Mouse (Mus musculus) stomach, postnatal 0 days (tissue): ENCODE results near the gene Ltc4s. TPM values are rescaled to one million over a fixed set of nuclear protein-coding genes. Genes with fewer than 3 reads are reported as not detected.

ENCODE experiments used
- ATAC-seq: fragments of 200-750 bp; cut with Nextera tagmentation; 2 replicates; pipeline ENCODE4 v1.8.0; 2017; ENCODE audit not compliant: low FRiP score, low TSS enrichment
- DNase-seq: peaks from one replicate; pipeline ENCODE4 v3.0.0-alpha.2; 2016; ENCODE audit warnings: low spot score
- H3K27ac ChIP-seq: fragments of 300-500 bp; sonication (generic); replicated peaks from 2 replicates; pipeline ENCODE4 v1.5.1; 2014; ENCODE audit warnings: mild to moderate bottlenecking, control low read depth
- H3K27me3 ChIP-seq: fragments of 300-500 bp; sonication (generic); 2 replicates; pipeline ENCODE4 v1.6.1; 2014; ENCODE audit warnings: low read length; ENCODE audit not compliant: control insufficient read depth, insufficient read depth
- H3K36me3 ChIP-seq: fragments of 300-500 bp; sonication (generic); 2 replicates; pipeline ENCODE4 v1.6.1; 2014; ENCODE audit warnings: low read length, mixed read lengths; ENCODE audit not compliant: control insufficient read depth, insufficient read depth
- H3K4me1 ChIP-seq: fragments of 300-500 bp; sonication (generic); replicated peaks from 2 replicates; pipeline ENCODE4 v1.6.1; 2014; ENCODE audit warnings: antibody characterized with exemption; ENCODE audit not compliant: control insufficient read depth, insufficient read depth
- H3K4me2 ChIP-seq: fragments of 300-500 bp; sonication (generic); replicated peaks from 2 replicates; pipeline ENCODE4 v1.6.1; 2014; ENCODE audit warnings: low read depth, mild to moderate bottlenecking, control low read depth, moderate library complexity
- H3K4me3 ChIP-seq: fragments of 300-500 bp; sonication (generic); 2 replicates; pipeline ENCODE4 v1.5.1; 2014; ENCODE audit warnings: low read depth, low read length, control low read depth
- H3K9ac ChIP-seq: fragments of 300-500 bp; sonication (generic); 2 replicates; pipeline ENCODE4 v1.6.1; 2014; ENCODE audit warnings: mild to moderate bottlenecking, low read length, control low read depth, mixed read lengths
- H3K9me3 ChIP-seq: fragments of 300-500 bp; sonication (generic); 2 replicates; pipeline ENCODE4 v1.6.1; 2016; ENCODE audit warnings: low read length; ENCODE audit not compliant: control insufficient read depth
- CTCF ChIP-seq: IDR thresholded peaks from 2 replicates; pipeline ENCODE4 v1.5.1; 2016; ENCODE audit warnings: antibody characterized with exemption, low read depth, mild to moderate bottlenecking, moderate library complexity
- EP300 ChIP-seq: optimal IDR thresholded peaks from 2 replicates; pipeline ENCODE3; 2016; ENCODE audit warnings: antibody characterized with exemption
- WGBS: fragments of 180-500 bp; shearing (Covaris S2); extraction: QIAGEN DNeasy Blood & Tissue Kit; methylation state at CpG from one replicate; pipeline ENCODE4 v1.1.7; 2014; 5-methylcytosine and 5-hydroxymethylcytosine counted together
- microRNA-seq: library from miRNA; unstranded; fragments of <30 nt; microRNA quantifications from one replicate; pipeline ENCODE4, GENCODE M21; 2016
- polyA plus RNA-seq: library from polyadenylated mRNA; unstranded; fragments of >200 nt; fragmentation: Nextera tagmentation; extraction: Ambion mirVana; gene quantifications from 2 replicates; pipeline ENCODE4 v1.2.1, GENCODE M21; 2015

The Ltc4s gene
- polyA plus RNA-seq, 1 experiment from 2014 or later = 13.2 TPM

DNA sequence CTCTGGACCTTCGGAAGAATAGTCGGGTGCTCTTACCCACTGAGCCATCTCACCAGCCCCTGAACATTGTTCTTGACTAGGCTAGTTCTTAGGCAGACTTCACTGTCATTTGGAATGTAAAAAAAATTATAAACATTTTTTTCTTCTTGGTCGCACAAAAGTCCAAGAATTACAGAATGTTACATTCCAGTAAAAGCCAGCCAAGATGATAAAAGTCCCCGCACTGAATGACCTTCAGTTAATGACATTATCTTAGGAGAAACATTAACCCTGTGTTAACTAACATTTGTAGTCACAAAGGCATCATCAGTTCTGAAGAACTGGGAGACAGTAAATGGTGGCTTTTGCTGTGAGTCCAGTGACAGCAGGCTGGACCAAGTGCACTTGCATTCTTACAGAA, 48.1 kb downstream of the Ltc4s start:
- Histone ChIP-seq H3K4me1 (no peaks in the 10 kb centered on the region), H3K4me2 (no peak overlapping the region), H3K36me3 (no peaks in the 10 kb centered on the region), H3K9me3 (no peaks in the 10 kb centered on the region), H3K4me3 (no peak overlapping the region), H3K9ac (no peak overlapping the region), H3K27ac (no peak overlapping the region), H3K27me3 (no peaks in the 10 kb centered on the region)
- ATAC-seq = no peak
- DNase-seq = no peak
- 69% methylated on average over 4 of the region's 4 CpGs for WGBS
- no peak for TF ChIP-seq EP300
- no peak for TF ChIP-seq CTCF

GRCm38 (mm10) chr11:50188682-50189081, 49.7 kb downstream of the Ltc4s start:
- H3K36me3 ChIP-seq = no peaks in the 10 kb centered on the region
- H3K27me3 ChIP-seq = no peaks in the 10 kb centered on the region
- DNase-seq (no peak), ATAC-seq (no peak; the same call in 1 of the 2 replicates)
- TF ChIP-seq CTCF (no peak), EP300 (no peak)
- H3K27ac ChIP-seq = no peak overlapping the region
- no peaks in the 10 kb centered on the region for H3K4me1 ChIP-seq
- no peak overlapping the region for H3K4me2 ChIP-seq
- H3K4me3 ChIP-seq = no peak overlapping the region
- no peaks in the 10 kb centered on the region for H3K9me3 ChIP-seq
- H3K9ac ChIP-seq = no peak overlapping the region
- 54% methylated on average over 7 of the region's 7 CpGs for WGBS

Small RNA genes within 50 kb of the gene (microRNA-seq; reads per million reads assigned to microRNA genes)
- gene Mir6919 = not detected

Other genes with a start within 250 kb of the Ltc4s start
- 52.6 and 54.2 TPM in 2 replicates for gene Rnf130, start 213.3 kb downstream of the Ltc4s start, polyA plus RNA-seq
- 13.9 and 14.5 TPM in 2 replicates for gene Tbc1d9b, start 107.2 kb downstream of the Ltc4s start, polyA plus RNA-seq
- 6.1 and 6.2 TPM in 2 replicates for gene Mrnip, start 64.2 kb downstream of the Ltc4s start, polyA plus RNA-seq
- gene Sqstm1, start 27.8 kb downstream of the Ltc4s start, polyA plus RNA-seq = 211 and 220 TPM in 2 replicates
- gene Mgat4b, start 27.7 kb downstream of the Ltc4s start, polyA plus RNA-seq = 30.8 and 32.6 TPM in 2 replicates
- gene Maml1, start 53.7 kb upstream of the Ltc4s start, polyA plus RNA-seq = 2.4 TPM in 2 replicates
- 171 and 181 TPM in 2 replicates for gene Canx, start 87.1 kb upstream of the Ltc4s start, polyA plus RNA-seq
- gene Cby3, start 115.8 kb upstream of the Ltc4s start, polyA plus RNA-seq = 0.15 and 0.28 TPM in 2 replicates
- 113 and 115 TPM in 2 replicates for gene Hnrnph1, start 138.4 kb upstream of the Ltc4s start, polyA plus RNA-seq
- gene Rufy1, start 192.5 kb upstream of the Ltc4s start, polyA plus RNA-seq = 18.7 and 22.8 TPM in 2 replicates